ENCODE assay signal across 8 mouse cellular contexts in genomic region chr17:56290388-56291170, GRCm38 (mm10). TPM values are rescaled to one million over a fixed set of nuclear protein-coding genes. Genes with fewer than 3 reads are reported as not detected.
DNase-seq lines count a peak whose midpoint lies in the region; ATAC-seq and TF ChIP-seq lines count a peak whose summit lies in the region.

No protein-coding gene starts in this region.

- H3K4me2 ChIP-seq in CH12.LX (ENCODE audit: insufficient read depth, low read depth, poor library complexity, severe bottlenecking) = peak overlapping the region; percentile 81
- H3K4me2 ChIP-seq in lung, postnatal 0 days (replicated peaks; ENCODE audit: low read depth, low read length) = peak overlapping the region; percentile 73

- H3K4me3 ChIP-seq in CH12.LX (replicated peaks in 1 of 3; ENCODE audit: low read depth in 2 of 3, low read length in 2 of 3, poor library complexity in 1 of 3) = peak overlapping the region; percentile 67 to 84 (median 67)
- peak overlapping the region; percentile 57 for H3K4me3 ChIP-seq in forebrain, embryonic 10.5 days
- peak overlapping the region; percentile 54 for H3K4me3 ChIP-seq in lung, postnatal 0 days (ENCODE audit: low read depth, low read length)

- dilution Hi-C loops in CH12.LX (cut with MboI; ENCODE audit: extremely low pct_ligation_motif_present, extremely low pct_unique_long_range_greater_than_20kb, low sequenced_read_pairs) = no loop called here

- intact Hi-C loops in heart, postnatal 10 days (cut with DNase I) = loop anchor here (1.0 kb wide), 1 partner anchor 13 kb away; no protein-coding TSS in a partner anchor

- no peaks in the 10 kb centered on the region for H3K27me3 ChIP-seq in CH12.LX (replicated peaks)
- H3K27me3 ChIP-seq in forebrain, embryonic 10.5 days (ENCODE audit: poor library complexity, severe bottlenecking) = no peaks in the 10 kb centered on the region
- H3K27me3 ChIP-seq in lung, postnatal 0 days (replicated peaks; ENCODE audit: insufficient read depth, low read length) = no peaks in the 10 kb centered on the region

- no peaks in the 10 kb centered on the region for H3K79me2 ChIP-seq in CH12.LX (replicated peaks; ENCODE audit: control insufficient read depth, extremely low read depth, insufficient read depth, poor library complexity, severe bottlenecking)

- H3K27ac ChIP-seq in CH12.LX (ENCODE audit: insufficient read depth, low read depth) = peak overlapping the region; percentile 57
- peak overlapping the region; percentile 92 for H3K27ac ChIP-seq in forebrain, embryonic 10.5 days
- peak overlapping the region; percentile 95 for H3K27ac ChIP-seq in lung, postnatal 0 days (ENCODE audit: low read length)

- peaks cover 24 to 57% of the 10 kb centered on the region in 2 experiments for H3K4me1 ChIP-seq in CH12.LX (ENCODE audit: control insufficient read depth in 1 of 2, insufficient read depth in 2 of 2)
- H3K4me1 ChIP-seq in forebrain, embryonic 10.5 days = peaks cover 54% of the 10 kb centered on the region
- peaks cover 8% of the 10 kb centered on the region; the same call in 1 of the 2 replicates for H3K4me1 ChIP-seq in lung, postnatal 0 days (ENCODE audit: insufficient read depth, low read depth, low read length)

- peaks cover 10 to 18% of the 10 kb centered on the region in 2 experiments for H3K36me3 ChIP-seq in CH12.LX (replicated peaks in 1 of 2; ENCODE audit: control insufficient read depth in 1 of 2, insufficient read depth in 1 of 2, low read length in 1 of 2)
- peaks cover 17% of the 10 kb centered on the region for H3K36me3 ChIP-seq in forebrain, embryonic 10.5 days (replicated peaks)
- H3K36me3 ChIP-seq in lung, postnatal 0 days (ENCODE audit: insufficient read depth, low read length) = peaks cover 5% of the 10 kb centered on the region; the same call in 1 of the 2 replicates

- in situ Hi-C loops in CH12.LX (cut with MboI; ENCODE audit: low pct_ligation_motif_present, low pct_unique_long_range_greater_than_20kb, low sequenced_read_pairs) = no loop called here

- no peak for TF ChIP-seq RAD21 in CH12.LX (IDR thresholded peaks at IDR 0.05; ENCODE audit: low read depth, low read length)

- TF ChIP-seq POLR2A in CH12.LX (IDR thresholded peaks at IDR 0.05; ENCODE audit: low read depth, low read length) = peak; percentile 63

- 5% methylated on average over 17 of the region's 17 CpGs for WGBS in forebrain, embryonic 10.5 days
- 6% methylated on average over 17 of the region's 17 CpGs for WGBS in lung, postnatal 0 days

- H3K9ac ChIP-seq in CH12.LX (ENCODE audit: insufficient read depth, low read depth) = peak overlapping the region; percentile 68
- H3K9ac ChIP-seq in lung, postnatal 0 days (replicated peaks; ENCODE audit: low read depth) = peak overlapping the region; percentile 63

- peak; percentile 92 for ATAC-seq in lung, postnatal 0 days

- DNase-seq in CH12.LX (ENCODE audit: extremely low read depth) = peak; percentile 94
- peak; percentile 99 for DNase-seq in adrenal gland, postnatal 25 days
- peak; percentile 90 for DNase-seq in forebrain, embryonic 10.5 days (ENCODE audit: extremely low spot score, low spot score)
- peak; percentile 99 for DNase-seq in heart, postnatal 10 days
- DNase-seq in kidney, postnatal 36 days = peak; percentile 98
- DNase-seq in lung, postnatal 0 days (ENCODE audit: low spot score) = peak; percentile 97
- peak; percentile 95 for DNase-seq in ovary, adult 18-20 months (ENCODE audit: low spot score)
- DNase-seq in urinary bladder, adult 2 months (ENCODE audit: low spot score) = peak; percentile 97

- no peaks in the 10 kb centered on the region for H3K9me3 ChIP-seq in CH12.LX (replicated peaks; ENCODE audit: low read length)
- no peaks in the 10 kb centered on the region for H3K9me3 ChIP-seq in forebrain, embryonic 10.5 days
- no peaks in the 10 kb centered on the region for H3K9me3 ChIP-seq in lung, postnatal 0 days (ENCODE audit: low read length)

- TF ChIP-seq EP300 in CH12.LX (IDR thresholded peaks at IDR 0.05; ENCODE audit: low read length) = no peak
- TF ChIP-seq EP300 in lung, postnatal 0 days (IDR thresholded peaks at IDR 0.05) = 0 out of 2 replicates have a peak, but pooled peaks have one; percentile 42

- TF ChIP-seq CTCF in CH12.LX (conservative IDR thresholded peaks at IDR 0.05 in 1 of 2, IDR thresholded peaks at IDR 0.05 in 1 of 2; ENCODE audit: low read depth in 2 of 2, low read length in 2 of 2) = no peak
- TF ChIP-seq CTCF in lung, postnatal 0 days (IDR thresholded peaks at IDR 0.05) = no peak

TF ChIP-seq in CH12.LX, 34 proteins besides CTCF, POLR2A, EP300 and RAD21 (continues in another document):
- no peak for TF ChIP-seq SIN3A (IDR thresholded peaks at IDR 0.05; ENCODE audit: low read length)
- TF ChIP-seq ZNF384 (IDR thresholded peaks at IDR 0.05; ENCODE audit: low read depth, low read length) = no peak
- 0 out of 2 replicates have a peak, but pooled peaks have one; percentile 42 for TF ChIP-seq HCFC1 (IDR thresholded peaks at IDR 0.05; ENCODE audit: low read depth, low read length)
- peak; percentile 16; the same call in 1 of the 2 replicates for TF ChIP-seq MXI1 (IDR thresholded peaks at IDR 0.05; ENCODE audit: low read depth, low read length)
- no peak for TF ChIP-seq USF2 (conservative IDR thresholded peaks at IDR 0.05; ENCODE audit: low read depth, low read length)
- no peak for TF ChIP-seq MEF2A (IDR thresholded peaks at IDR 0.05; ENCODE audit: borderline replicate concordance, low read depth, low read length)
- TF ChIP-seq POLR2AphosphoS2 (IDR thresholded peaks at IDR 0.05; ENCODE audit: low read depth, low read length) = no peak
- no peak for TF ChIP-seq UBTF (IDR thresholded peaks at IDR 0.05; ENCODE audit: low read depth, low read length)
- no peak for TF ChIP-seq CHD1 (IDR thresholded peaks at IDR 0.05; ENCODE audit: low read depth, low read length)
- no peak for TF ChIP-seq GABPA (IDR thresholded peaks at IDR 0.05; ENCODE audit: insufficient replicate concordance, low read depth, low read length)
- no peak for TF ChIP-seq ZKSCAN1 (IDR thresholded peaks at IDR 0.05; ENCODE audit: borderline replicate concordance, low read depth, low read length)
- no peak for TF ChIP-seq KAT2A (IDR thresholded peaks at IDR 0.05; ENCODE audit: insufficient replicate concordance, low read length)
- peak; percentile 61 for TF ChIP-seq ELF1 (IDR thresholded peaks at IDR 0.05; ENCODE audit: low read depth, low read length)
- no peak; the same call in 1 of the 2 replicates for TF ChIP-seq MAX (IDR thresholded peaks at IDR 0.05; ENCODE audit: low read length)
- no peak for TF ChIP-seq NRF1 (IDR thresholded peaks at IDR 0.05; ENCODE audit: low read depth, low read length)
- TF ChIP-seq TBP (conservative IDR thresholded peaks at IDR 0.05; ENCODE audit: low read depth, low read length) = peak; percentile 44; the same call in 1 of the 2 replicates
- TF ChIP-seq PAX5 (IDR thresholded peaks at IDR 0.05; ENCODE audit: low read length) = no peak

RNA-seq across cellular contexts. Expression of gene Plin3, which starts 2.1 kb away (rescaled TPM):
- 18.8 and 23.3 TPM in 2 replicates for total RNA-seq in CH12.LX (2012; rRNA removed)
- 17.0 and 17.3 TPM in 2 replicates for total RNA-seq in CH12.LX (2014; rRNA removed)
- polyA plus RNA-seq in CH12.LX (2012; ENCODE audit: insufficient read length, low read depth) = 17.9 and 18.5 TPM in 2 replicates
- total RNA-seq in adrenal gland, postnatal 25 days (2021) = 59.7 and 102 TPM in 2 replicates
- polyA plus RNA-seq in forebrain, embryonic 10.5 days (2016; fragmentation: Nextera tagmentation; extraction: Ambion mirVana) = 58.3 and 59.0 TPM in 2 replicates
- total RNA-seq in heart, postnatal 10 days (2021) = 10 to 100 TPM; 67.0 to 81.9 TPM
- polyA plus RNA-seq in lung, postnatal 0 days (2015; fragmentation: Nextera tagmentation; extraction: Ambion mirVana) = 95.3 and 99.3 TPM in 2 replicates
- polyA plus RNA-seq in urinary bladder, adult 2 months (2012; rRNA removed) = 34.6 and 43.6 TPM in 2 replicates

RNA-seq across cellular contexts. Expression of gene Arrdc5, which starts 9.5 kb away (rescaled TPM):
- total RNA-seq in CH12.LX (2012; rRNA removed) (not detected in 2 replicates), CH12.LX (2014; rRNA removed) (not detected in 2 replicates)
- polyA plus RNA-seq in CH12.LX (2012; ENCODE audit: insufficient read length, low read depth) = 0.23 TPM in 1 of 2 replicates, not detected in the other
- total RNA-seq in adrenal gland, postnatal 25 days (2021) = not detected in 2 replicates
- polyA plus RNA-seq in forebrain, embryonic 10.5 days (2016; fragmentation: Nextera tagmentation; extraction: Ambion mirVana) = not detected in 2 replicates
- total RNA-seq in heart, postnatal 10 days (2021) = not detected
- polyA plus RNA-seq in lung, postnatal 0 days (2015; fragmentation: Nextera tagmentation; extraction: Ambion mirVana) = not detected in 2 replicates
- not detected in 2 replicates for polyA plus RNA-seq in urinary bladder, adult 2 months (2012; rRNA removed)

RNA-seq across cellular contexts. Expression of gene Uhrf1, which starts 12.5 kb away (rescaled TPM):
- total RNA-seq in CH12.LX (2012; rRNA removed) (220 and 249 TPM in 2 replicates), CH12.LX (2014; rRNA removed) (144 and 161 TPM in 2 replicates)
- 184 and 249 TPM in 2 replicates for polyA plus RNA-seq in CH12.LX (2012; ENCODE audit: insufficient read length, low read depth)
- 14.1 and 14.8 TPM in 2 replicates for total RNA-seq in adrenal gland, postnatal 25 days (2021)
- polyA plus RNA-seq in forebrain, embryonic 10.5 days (2016; fragmentation: Nextera tagmentation; extraction: Ambion mirVana) = 331 and 343 TPM in 2 replicates
- total RNA-seq in heart, postnatal 10 days (2021) = 10 to 100 TPM; 21.6 to 23.3 TPM
- 7.0 and 8.4 TPM in 2 replicates for polyA plus RNA-seq in lung, postnatal 0 days (2015; fragmentation: Nextera tagmentation; extraction: Ambion mirVana)
- 4.6 and 5.3 TPM in 2 replicates for polyA plus RNA-seq in urinary bladder, adult 2 months (2012; rRNA removed)

RNA-seq across cellular contexts. Expression of gene Ticam1, which starts 14.0 kb away (rescaled TPM):
- total RNA-seq in CH12.LX (2012; rRNA removed) (15.9 and 17.6 TPM in 2 replicates), CH12.LX (2014; rRNA removed) (4.5 and 6.4 TPM in 2 replicates)
- 14.6 and 18.6 TPM in 2 replicates for polyA plus RNA-seq in CH12.LX (2012; ENCODE audit: insufficient read length, low read depth)
- total RNA-seq in adrenal gland, postnatal 25 days (2021) = 25.1 and 28.8 TPM in 2 replicates
- 2.4 and 2.6 TPM in 2 replicates for polyA plus RNA-seq in forebrain, embryonic 10.5 days (2016; fragmentation: Nextera tagmentation; extraction: Ambion mirVana)
- total RNA-seq in heart, postnatal 10 days (2021) = 10 to 100 TPM; 11.6 to 12.7 TPM
- 3.5 and 4.1 TPM in 2 replicates for polyA plus RNA-seq in lung, postnatal 0 days (2015; fragmentation: Nextera tagmentation; extraction: Ambion mirVana)
- 8.7 and 10.0 TPM in 2 replicates for polyA plus RNA-seq in urinary bladder, adult 2 months (2012; rRNA removed)

RNA-seq across cellular contexts. Expression of gene Fem1a, which starts 34.0 kb away (rescaled TPM):
- total RNA-seq in CH12.LX (2012; rRNA removed) (26.0 and 28.0 TPM in 2 replicates), CH12.LX (2014; rRNA removed) (14.9 and 17.5 TPM in 2 replicates)
- 14.7 and 16.6 TPM in 2 replicates for polyA plus RNA-seq in CH12.LX (2012; ENCODE audit: insufficient read length, low read depth)
- 30.0 and 32.0 TPM in 2 replicates for total RNA-seq in adrenal gland, postnatal 25 days (2021)
- polyA plus RNA-seq in forebrain, embryonic 10.5 days (2016; fragmentation: Nextera tagmentation; extraction: Ambion mirVana) = 11.5 and 13.2 TPM in 2 replicates
- total RNA-seq in heart, postnatal 10 days (2021) = 10 to 100 TPM; 81.5 to 94.9 TPM
- 8.2 and 8.4 TPM in 2 replicates for polyA plus RNA-seq in lung, postnatal 0 days (2015; fragmentation: Nextera tagmentation; extraction: Ambion mirVana)
- 14.4 and 17.2 TPM in 2 replicates for polyA plus RNA-seq in urinary bladder, adult 2 months (2012; rRNA removed)

Comparison
In these comparisons a context has a peak if more than half of its experiments do, and no peak if none do; other contexts are left out.
1. Peak in every context shown above with its lines: DNase-seq, ATAC-seq, H3K4me3 ChIP-seq and H3K27ac ChIP-seq.
2. RNA of gene Uhrf1, which starts 12.5 kb away (polyA plus RNA-seq): 331 to 343 TPM in forebrain, embryonic 10.5 days and 184 to 249 TPM in CH12.LX; 7.0 to 8.4 TPM in lung, postnatal 0 days and 4.6 to 5.3 TPM in urinary bladder, adult 2 months; every median in the first group is over 10 times any median in the second.